Mouse (Mus musculus): Measurements from ENCODE around the gene Olfr1157.

The Olfr1157 gene

DNA sequence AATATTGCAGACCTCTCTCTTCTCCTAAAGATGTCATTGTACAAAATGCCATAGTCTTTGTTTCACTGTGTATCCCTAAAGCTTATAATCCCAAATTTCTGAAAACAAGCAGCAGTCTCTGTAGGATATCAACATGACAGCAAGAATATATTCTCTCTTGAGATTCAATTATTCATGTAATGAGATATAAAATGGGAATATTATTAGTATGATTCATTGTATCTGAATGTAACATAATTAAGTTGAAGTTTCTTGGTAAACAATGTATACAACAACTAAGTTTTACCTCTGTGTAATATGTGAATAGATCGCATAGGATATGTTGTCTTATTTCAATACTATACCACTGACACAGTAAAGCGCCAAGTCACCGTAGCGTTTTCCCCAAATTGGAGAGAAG lies at the start of gene Olfr1157:
Gene Olfr1157 (minus strand): TSS at position 101 of the 400 bp plus-strand sequence.
- DNase-seq (ENCODE audit: low read depth, low spot score) = no peak

DNA sequence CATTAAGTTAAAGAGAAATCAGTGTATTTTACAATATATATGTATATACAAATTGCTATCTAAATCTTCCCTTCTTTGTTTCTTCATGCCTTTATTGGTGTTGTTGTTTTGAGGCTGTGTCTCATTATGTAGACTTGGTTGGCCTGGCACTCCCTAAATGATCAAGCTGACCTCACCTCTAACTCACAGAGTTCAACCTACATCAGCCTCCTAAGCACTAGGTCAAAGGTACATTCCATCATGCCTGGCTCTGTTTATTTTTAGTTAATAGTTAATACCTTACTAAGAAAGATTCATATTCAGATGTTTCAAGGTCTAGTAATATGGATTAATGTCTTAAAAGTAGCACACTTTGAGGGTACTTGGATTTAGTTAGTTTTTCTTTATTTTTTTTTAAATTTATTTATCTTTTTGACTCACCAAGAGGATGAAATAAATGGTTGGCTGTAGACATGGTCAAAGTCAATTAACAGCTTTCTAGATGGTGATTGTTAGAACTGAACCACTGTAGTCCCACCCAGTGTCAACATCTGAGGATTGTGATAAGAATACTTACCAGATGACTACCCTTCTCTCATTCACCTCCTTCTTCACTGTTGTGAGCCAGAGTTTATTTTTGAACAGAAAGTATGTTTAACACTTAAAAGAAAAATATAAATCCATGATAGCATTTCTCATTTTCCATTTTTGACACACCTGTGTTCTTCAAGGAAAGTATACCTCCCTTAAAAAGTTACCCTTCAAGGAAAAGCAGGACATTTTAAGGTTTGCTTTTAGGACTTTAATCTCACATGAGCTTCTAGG lies 39.6 kb upstream of the Olfr1157 start, which contains the start of gene Olfr1160:
Gene Olfr1160 (minus strand): TSS at position 754 of the 804 bp plus-strand sequence.
- no peak for DNase-seq (ENCODE audit: low read depth, low spot score)

DNA sequence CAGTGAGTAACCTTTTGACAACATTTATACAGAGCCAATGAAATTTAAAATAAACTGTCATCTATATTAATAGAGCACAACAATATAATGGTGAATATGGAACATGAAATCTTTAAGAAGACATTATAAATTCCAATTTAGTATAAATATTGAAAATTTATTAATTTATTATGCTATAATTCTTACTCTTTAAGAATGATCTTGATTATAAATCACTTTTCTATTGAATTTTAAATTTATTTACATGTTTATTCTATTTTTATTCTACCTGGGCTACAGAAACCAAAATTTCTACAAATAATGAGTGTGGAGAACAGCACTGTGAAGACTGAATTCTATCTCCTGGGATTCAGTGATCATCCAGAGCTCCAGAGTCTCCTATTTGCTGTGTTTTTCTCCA lies 21.7 kb upstream of the Olfr1157 start, which contains the start of gene Olfr1158:
Gene Olfr1158 (plus strand): TSS at position 301 of the 400 bp plus-strand sequence.
- no peak for DNase-seq (ENCODE audit: low read depth, low spot score)

GRCm38 (mm10) chr2:87974563-87974962 lies 6.5 kb upstream of the Olfr1157 start, which contains the start of gene Olfr74:
Olfr74 (minus strand) TSS chr2:87974663.
- DNase-seq (ENCODE audit: low read depth, low spot score) = no peak

DNA sequence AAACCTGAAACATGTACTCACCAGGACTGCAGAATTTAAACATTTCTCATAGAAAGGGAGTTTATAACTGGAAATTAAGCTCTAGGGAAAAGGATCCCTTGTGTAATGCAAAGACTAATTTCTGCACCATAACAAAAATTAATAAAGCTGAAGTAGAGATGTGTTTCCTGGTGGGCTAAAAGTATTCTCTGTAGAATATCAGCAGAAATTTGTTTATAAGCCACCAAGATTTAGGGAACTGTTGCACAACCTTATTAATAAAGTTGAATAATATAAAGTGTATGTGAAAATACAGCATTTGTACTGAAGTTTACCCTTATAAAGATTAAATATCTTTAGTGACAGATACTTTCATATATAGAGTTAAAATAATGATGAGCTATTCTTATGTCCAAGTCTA lies 15.1 kb downstream of the Olfr1157 start, which contains the start of gene Olfr1156:
Gene Olfr1156 (minus strand): TSS at position 101 of the 400 bp plus-strand sequence.
- no peak for DNase-seq (ENCODE audit: low read depth, low spot score)

GRCm38 (mm10) chr2:87945037-87945436 lies 23.1 kb downstream of the Olfr1157 start, which contains the start of gene Olfr1155:
Olfr1155 (minus strand) TSS chr2:87945137.
- no peak for DNase-seq (ENCODE audit: low read depth, low spot score)

Measured in CD4-positive helper T cell, adult 2 months (primary cell).